Mouse (Mus musculus) cerebellum, postnatal 25 days (tissue): ENCODE measurements around the gene Olfr1308.

Experiments
- DNase-seq, 2 experiments: peaks; one replicate each; pipeline ENCODE4 v3.0.0; 2021; ENCODE audit warnings: mixed read lengths in 2 of 2

The Olfr1308 gene

GRCm38 (mm10) chr2:111964844-111965243 is at the start of gene Olfr1308:
TSS of gene Olfr1308 (minus strand) at chr2:111964944.
- DNase-seq = no peak

- DNase-seq = no peak
Observed at GRCm38 (mm10) chr2:112012608-112013007, 47.9 kb upstream of the Olfr1308 start, which contains the start of gene Olfr1310. TSS of gene Olfr1310 (minus strand) at chr2:112012708.

- DNase-seq = no peak
Observed at GRCm38 (mm10) chr2:111990181-111990580, 25.4 kb upstream of the Olfr1308 start, which contains the start of gene Olfr1309. TSS of gene Olfr1309 (minus strand) at chr2:111990281.

GRCm38 (mm10) chr2:111949340-111949739 is 15.4 kb downstream of the Olfr1308 start, which contains the start of gene Olfr1307:
TSS of gene Olfr1307 (minus strand) at chr2:111949440.
- no peak for DNase-seq

GRCm38 (mm10) chr2:111916171-111916570 is 48.6 kb downstream of the Olfr1308 start, which contains the start of gene Olfr1306:
TSS of gene Olfr1306 (minus strand) at chr2:111916271.
- no peak for DNase-seq
